Mouse (Mus musculus) left cerebral cortex, adult 2 months (tissue): ENCODE data around the gene Fcho1. TPM values are rescaled to one million over a fixed set of nuclear protein-coding genes. Genes with fewer than 3 reads are reported as not detected.
"Not testable (repeated sequence)": the region's sequence is repeated elsewhere in the genome, so short reads cannot be mapped to it uniquely, and the experiment has no call there.

Experiments
- DNase-seq, 2 experiments: peaks; one replicate each; pipeline ENCODE4 v3.0.0; 2021 to 2022; ENCODE audit warnings: low spot score in 2 of 2, mixed read lengths in 1 of 2; ENCODE audit errors: extremely low spot score in 1 of 2
- H3K27ac ChIP-seq: fragments of 200-600 bp; 2 replicates; pipeline ENCODE4 v1.8.1; 2022
- H3K4me3 ChIP-seq: fragments of 200-600 bp; 2 replicates; pipeline ENCODE4 v1.8.1; 2022
- CTCF ChIP-seq: fragments of 200-600 bp; IDR thresholded peaks from 2 replicates; pipeline ENCODE4 v1.8.1; 2022; ENCODE audit warnings: antibody characterized with exemption, mild to moderate bottlenecking, moderate library complexity
- intact Hi-C: fragments of 180-260 bp; cut with DNase I; formaldehyde crosslinking; loops from one replicate; pipeline ENCODE4 v1.15.1; 2025
- total RNA-seq, 2 experiments: library from RNA; stranded (reverse); gene quantifications; 2 replicates each; pipeline ENCODE4 v1.2.3; 2021

Gene Fcho1
- total RNA-seq, 2 experiments from 2014 or later: 184 TPM

GRCm38 (mm10) chr8:71695456-71695855, 30.1 kb downstream of the Fcho1 start:
- TF ChIP-seq CTCF: peak; percentile 36
- intact Hi-C loops, H3K4me3 ChIP-seq: not testable (repeated sequence)

GRCm38 (mm10) chr8:71693166-71694041, 32.1 kb downstream of the Fcho1 start:
- H3K4me3 ChIP-seq: 0 out of 2 replicates have a peak overlapping the region, but pooled peaks have one; percentile 7
- intact Hi-C loops: no loop called here
- no peak for TF ChIP-seq CTCF

More at GRCm38 (mm10) chr8:71695456-71695855, 30.1 kb downstream of the Fcho1 start:
- not testable (repeated sequence) for DNase-seq, H3K27ac ChIP-seq

DNA sequence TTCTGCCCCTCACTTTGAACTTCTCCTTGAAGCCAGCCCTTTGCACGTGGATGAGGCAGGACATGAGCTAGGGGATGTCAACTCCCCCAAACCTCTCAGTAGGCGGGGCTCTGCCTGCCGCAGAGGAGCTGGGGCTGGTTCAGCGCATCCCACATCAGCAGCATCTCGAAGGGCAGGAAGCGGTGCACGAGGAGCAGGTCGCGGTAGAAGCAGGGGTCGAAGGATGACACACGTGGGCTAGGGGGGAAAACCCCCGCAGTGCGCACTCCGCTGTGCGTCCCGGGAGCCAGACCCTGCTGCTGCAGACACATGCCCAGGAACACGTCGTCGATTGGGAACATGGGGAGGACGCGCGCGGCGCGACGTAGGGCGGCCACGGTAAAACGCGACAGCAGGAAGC, 33.0 kb downstream of the Fcho1 start:
- no peak for TF ChIP-seq CTCF
- intact Hi-C loops: no loop called here
- no peak for DNase-seq
- Histone ChIP-seq H3K4me3 (no peak overlapping the region), H3K27ac (no peak overlapping the region)

More at GRCm38 (mm10) chr8:71693166-71694041, 32.1 kb downstream of the Fcho1 start:
- no peak for DNase-seq
- H3K27ac ChIP-seq: no peak overlapping the region

DNA sequence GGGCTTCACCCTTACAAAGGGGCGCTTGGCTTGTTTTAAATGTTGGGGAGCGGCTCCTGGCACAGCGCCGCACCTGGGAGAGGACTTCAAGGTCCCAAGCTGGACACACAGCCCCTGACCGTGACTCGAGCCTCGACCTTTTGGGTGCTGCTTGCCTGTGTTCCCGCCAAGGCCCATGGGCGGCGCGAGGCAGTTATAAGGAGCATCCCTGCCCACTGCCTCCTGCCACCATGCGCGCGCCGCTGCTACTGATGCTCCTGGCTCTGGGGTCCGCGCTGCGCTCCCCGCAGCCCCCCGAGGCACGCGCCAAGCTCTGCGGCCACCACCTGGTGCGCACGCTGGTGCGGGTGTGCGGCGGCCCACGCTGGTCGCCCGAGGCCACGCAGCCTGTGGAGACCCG, 36.5 kb downstream of the Fcho1 start, which contains the start of gene Insl3:
TSS of gene Insl3 (plus strand) at position 187 of the 400 bp plus-strand sequence.
- DNase-seq: no peak
- no peak for TF ChIP-seq CTCF
- Histone ChIP-seq H3K4me3 (no peak within 1 kb of the TSS), H3K27ac (no peak within 1 kb of the TSS)
- intact Hi-C loops: no loop called here

GRCm38 (mm10) chr8:71687616-71688015, 37.9 kb downstream of the Fcho1 start:
- H3K4me3 ChIP-seq: no peak overlapping the region
- no peak for TF ChIP-seq CTCF
- no peak overlapping the region for H3K27ac ChIP-seq
- no peak for DNase-seq
- intact Hi-C loops: no loop called here

DNA sequence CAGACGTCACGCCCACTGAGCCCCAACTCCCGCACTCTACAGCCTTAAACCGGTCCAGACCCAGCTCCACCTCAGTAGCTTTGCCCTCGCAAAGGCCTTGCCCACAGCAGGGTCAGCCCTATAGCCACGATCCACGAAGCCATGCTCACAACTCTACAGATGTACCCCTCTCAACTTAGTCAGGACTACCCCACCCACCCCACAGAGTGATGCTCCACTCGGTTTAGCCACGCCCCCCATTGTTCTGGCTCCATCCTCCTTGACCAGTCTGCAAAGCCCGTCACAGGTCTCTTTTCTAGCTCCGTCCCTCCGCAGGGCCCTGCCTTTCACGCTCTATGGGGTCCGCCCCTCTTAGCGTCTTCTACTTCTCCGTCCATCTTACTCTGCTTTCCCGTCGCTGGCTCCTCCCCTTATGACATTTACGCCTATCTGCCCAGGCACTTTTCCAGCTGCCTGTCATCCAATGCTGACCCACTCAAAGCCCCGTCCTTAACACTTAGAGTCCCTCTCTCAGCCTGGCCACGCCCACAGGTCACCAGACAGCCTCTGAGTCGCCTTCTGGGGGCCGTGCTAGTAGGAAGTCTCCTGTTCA, 39.3 kb downstream of the Fcho1 start:
- intact Hi-C loops: no loop called here
- no peak overlapping the region for H3K4me3 ChIP-seq
- DNase-seq: no peak
- no peak overlapping the region for H3K27ac ChIP-seq
- no peak for TF ChIP-seq CTCF

DNA sequence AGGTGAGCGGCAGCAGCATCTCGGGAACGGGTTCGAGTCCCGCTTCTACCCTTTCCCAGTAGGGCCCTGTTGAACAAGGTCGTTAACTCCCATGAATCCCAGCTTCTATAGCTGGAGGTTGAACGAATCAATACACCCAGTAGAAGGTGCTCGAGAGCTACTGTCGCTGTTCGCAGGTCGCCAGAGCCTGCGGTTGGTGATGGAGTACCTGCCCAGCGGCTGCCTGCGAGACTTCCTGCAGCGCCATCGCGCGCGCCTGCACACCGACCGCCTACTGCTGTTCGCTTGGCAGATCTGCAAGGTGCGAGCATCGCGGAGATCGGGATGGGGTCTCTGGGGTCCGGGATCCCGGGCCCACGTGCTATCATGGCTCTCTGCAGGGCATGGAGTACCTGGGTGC, 39.9 kb downstream of the Fcho1 start:
- intact Hi-C loops: no loop called here

GRCm38 (mm10) chr8:71684701-71685100, 40.8 kb downstream of the Fcho1 start:
- Histone ChIP-seq H3K4me3 (no peak overlapping the region), H3K27ac (no peak overlapping the region)
- DNase-seq: no peak
- intact Hi-C loops: no loop called here
- no peak for TF ChIP-seq CTCF

More for the DNA sequence above, 39.9 kb downstream of the Fcho1 start:
- H3K4me3 ChIP-seq: peak overlapping the region; percentile 17; the same call in 1 of the 2 replicates
- no peak; the same call in 1 of the 2 replicates for TF ChIP-seq CTCF
- H3K27ac ChIP-seq: no peak overlapping the region
- DNase-seq: no peak

DNA sequence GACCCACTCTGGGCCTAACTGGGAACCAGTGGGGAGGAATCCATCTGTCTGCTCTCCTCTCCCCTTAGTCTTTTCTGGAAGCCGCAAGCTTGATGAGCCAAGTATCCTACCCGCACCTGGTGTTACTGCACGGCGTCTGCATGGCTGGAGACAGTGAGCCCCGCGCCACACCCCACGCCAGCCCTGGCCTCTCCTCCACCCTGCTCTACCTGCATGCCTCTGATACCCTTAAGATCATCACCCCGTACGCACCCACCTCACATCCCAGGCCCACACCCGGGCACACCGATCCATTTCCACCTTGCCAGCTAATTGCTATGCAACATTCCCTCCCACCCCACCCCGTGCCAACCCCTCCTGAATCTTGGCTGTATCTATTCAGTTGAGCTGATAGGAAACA, 42.7 kb downstream of the Fcho1 start:
- H3K27ac ChIP-seq: no peak overlapping the region
- TF ChIP-seq CTCF: no peak
- no peak for DNase-seq
- no peak overlapping the region for H3K4me3 ChIP-seq
- intact Hi-C loops: no loop called here

DNA sequence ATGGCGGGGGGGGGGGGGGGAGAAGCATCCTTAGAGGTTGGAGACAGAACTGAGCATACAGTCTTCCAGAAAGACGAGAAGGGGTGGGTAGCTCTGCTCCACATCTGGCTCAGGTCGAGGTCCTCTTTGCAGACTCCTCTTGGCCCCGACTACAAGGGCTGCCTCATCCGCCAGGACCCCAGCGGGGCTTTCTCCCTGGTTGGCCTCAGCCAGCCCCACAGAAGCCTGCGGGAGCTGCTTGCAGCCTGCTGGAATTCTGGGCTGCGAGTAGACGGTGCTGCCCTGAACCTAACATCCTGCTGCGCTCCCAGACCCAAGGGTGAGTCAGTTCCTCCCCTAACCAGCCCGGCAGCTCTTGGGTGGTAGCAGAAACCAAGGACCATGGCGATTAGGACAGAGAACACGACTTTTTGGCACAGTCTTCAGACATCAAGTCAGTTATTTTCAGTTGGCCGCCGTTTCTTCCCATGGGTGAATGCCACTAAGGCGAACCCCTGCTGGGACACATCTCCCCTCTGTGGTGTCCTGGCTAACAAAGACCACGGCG, 44.1 kb downstream of the Fcho1 start:
- intact Hi-C loops: no loop called here
- H3K4me3 ChIP-seq: no peak overlapping the region
- DNase-seq: no peak
- no peak overlapping the region for H3K27ac ChIP-seq
- no peak for TF ChIP-seq CTCF

- no peak for TF ChIP-seq CTCF
- DNase-seq: no peak
- H3K4me3 ChIP-seq: no peak overlapping the region
- H3K27ac ChIP-seq: no peak overlapping the region
- intact Hi-C loops: no loop called here
Observed at GRCm38 (mm10) chr8:71680471-71680870, 45.0 kb downstream of the Fcho1 start.
